Mouse (Mus musculus) left cerebral cortex, adult 18-20 months (tissue): ENCODE measurements around the gene Sh3bp2. TPM values are rescaled to one million over a fixed set of nuclear protein-coding genes. Genes with fewer than 3 reads are reported as not detected.
A peak's percentile ranks its signal among the peaks of the same experiment; 100 is the strongest.

Source experiments
- DNase-seq, 2 experiments: peaks; one replicate each; pipeline ENCODE4 v3.0.0; 2021 to 2022; ENCODE audit warnings: low spot score in 2 of 2, mixed read lengths in 1 of 2
- total RNA-seq, 2 experiments: library from RNA; stranded (reverse); gene quantifications; 2 replicates each; pipeline ENCODE4 v1.2.3; 2021

Gene Sh3bp2
- total RNA-seq, 2 experiments from 2014 or later = 2.4 to 2.9 TPM

DNA sequence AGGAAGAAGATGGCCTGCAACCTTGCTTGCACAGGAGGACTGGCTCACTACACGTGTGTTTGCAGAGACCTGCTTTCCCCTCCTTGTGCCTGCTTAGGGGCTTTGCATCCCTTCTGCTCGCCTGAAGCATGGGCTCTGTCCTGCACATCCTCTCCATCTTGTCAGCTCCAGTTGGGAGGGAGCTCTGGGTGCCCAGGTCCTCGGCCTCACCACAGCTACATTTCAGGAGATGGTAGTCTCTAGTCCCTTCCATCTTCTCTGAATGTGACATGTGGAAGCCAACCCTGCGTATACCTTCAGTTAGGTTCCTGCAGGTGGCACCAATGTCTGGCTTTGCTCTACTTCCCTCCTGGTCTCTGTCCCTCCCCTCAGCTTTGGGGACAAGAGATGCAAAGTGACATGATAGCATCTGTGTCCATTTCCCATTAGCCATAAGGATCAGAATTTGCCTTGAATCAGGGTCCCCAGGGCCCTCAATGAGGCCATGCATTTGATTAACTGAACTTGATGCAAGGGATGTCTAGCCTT, 1.6 kb upstream of the Sh3bp2 start:
- no peak for DNase-seq

GRCm38 (mm10) chr5:34524511-34524910, 1.1 kb upstream of the Sh3bp2 start:
- DNase-seq = no peak

- no peak for DNase-seq
Measured at GRCm38 (mm10) chr5:34526477-34526775, 788 bp downstream of the Sh3bp2 start.

GRCm38 (mm10) chr5:34527352-34527751, 1.7 kb downstream of the Sh3bp2 start:
- DNase-seq = no peak

- no peak for DNase-seq
Measured at GRCm38 (mm10) chr5:34528724-34529123, 3.1 kb downstream of the Sh3bp2 start.

DNA sequence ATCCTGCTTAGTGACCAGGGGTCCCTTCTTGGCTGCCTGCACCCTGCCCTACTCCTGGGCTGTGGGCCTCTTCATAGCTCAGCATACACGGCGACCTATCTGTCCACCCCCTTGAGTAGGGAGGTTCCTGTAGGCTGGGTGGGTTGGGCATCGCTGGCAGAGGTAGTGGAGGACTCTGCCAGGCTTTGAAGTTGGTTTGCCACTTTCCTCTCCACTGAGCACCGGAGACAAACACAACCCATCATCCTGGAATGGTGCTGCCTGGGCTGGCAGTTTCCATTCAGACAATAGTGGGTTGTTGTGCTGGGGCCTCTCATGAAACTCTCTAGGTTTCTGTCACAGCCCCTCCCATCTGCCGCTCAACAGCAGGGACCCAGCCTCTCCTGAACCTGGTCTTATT, 4.5 kb downstream of the Sh3bp2 start:
- DNase-seq = no peak

DNA sequence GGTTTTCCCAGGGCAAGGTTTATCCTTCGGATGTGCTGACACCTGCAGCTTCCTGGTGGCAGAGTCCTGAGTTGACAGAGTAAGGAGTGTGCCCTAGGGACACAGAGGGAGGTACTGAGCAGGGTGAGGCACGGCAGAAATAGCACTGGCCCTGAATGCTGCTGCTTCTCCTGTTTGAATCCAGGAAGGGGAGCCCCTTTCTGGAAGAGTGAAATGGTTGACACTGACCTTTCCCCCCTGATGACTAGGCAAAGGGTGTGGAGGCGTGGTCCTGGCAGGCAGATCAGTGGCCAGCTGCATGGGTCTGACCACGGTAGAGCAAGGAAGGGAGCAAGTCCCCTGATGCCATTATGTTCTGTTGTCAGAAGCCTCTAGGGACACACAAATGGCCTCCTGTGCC, 5.0 kb downstream of the Sh3bp2 start:
- DNase-seq = no peak

GRCm38 (mm10) chr5:34533066-34533465, 7.4 kb downstream of the Sh3bp2 start:
- DNase-seq = no peak

- peak in 1 of 2 experiments; percentile 31 for DNase-seq
Measured at GRCm38 (mm10) chr5:34533820-34534219, 8.2 kb downstream of the Sh3bp2 start.

DNA sequence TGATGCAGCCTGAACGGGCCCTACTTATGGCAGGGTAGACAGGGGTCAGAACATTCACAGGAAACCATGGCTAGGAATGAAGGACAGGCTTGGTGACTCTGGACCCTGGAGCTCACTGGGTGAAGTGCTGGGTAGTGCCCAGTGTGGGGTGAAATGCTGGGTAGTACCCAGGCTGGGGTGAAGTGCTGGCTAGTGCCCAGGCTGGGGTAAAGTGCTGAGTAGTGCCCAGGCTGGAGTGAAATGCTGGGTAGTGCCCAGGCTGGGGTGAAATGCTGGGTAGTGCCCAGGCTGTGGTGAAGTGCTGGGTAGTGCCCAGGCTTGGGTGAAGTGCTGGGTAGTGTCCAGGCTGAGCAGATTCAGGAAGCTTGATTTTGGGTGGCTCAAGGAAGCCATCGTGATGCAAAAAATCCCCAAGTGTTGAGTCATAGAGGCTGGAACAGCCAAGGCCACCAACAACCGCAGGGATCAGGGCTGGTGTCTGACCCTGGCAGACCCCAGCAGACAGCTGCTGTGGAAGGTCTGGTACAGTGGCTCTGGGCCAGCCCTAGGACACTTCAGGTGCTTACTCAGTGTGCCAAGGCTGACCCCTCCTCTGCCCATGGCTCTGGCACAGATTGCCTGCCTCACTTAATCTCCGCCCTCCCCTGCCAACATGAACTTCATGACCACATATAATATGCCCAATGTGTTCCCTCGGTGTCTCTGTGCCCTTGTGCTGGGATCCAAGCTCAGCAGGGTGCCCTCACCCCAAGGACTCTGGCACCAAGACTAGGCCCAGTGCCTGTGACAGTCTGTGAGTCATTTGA, 9.3 kb downstream of the Sh3bp2 start:
- no peak for DNase-seq

GRCm38 (mm10) chr5:34535831-34536230, 10.2 kb downstream of the Sh3bp2 start:
- DNase-seq = no peak

DNA sequence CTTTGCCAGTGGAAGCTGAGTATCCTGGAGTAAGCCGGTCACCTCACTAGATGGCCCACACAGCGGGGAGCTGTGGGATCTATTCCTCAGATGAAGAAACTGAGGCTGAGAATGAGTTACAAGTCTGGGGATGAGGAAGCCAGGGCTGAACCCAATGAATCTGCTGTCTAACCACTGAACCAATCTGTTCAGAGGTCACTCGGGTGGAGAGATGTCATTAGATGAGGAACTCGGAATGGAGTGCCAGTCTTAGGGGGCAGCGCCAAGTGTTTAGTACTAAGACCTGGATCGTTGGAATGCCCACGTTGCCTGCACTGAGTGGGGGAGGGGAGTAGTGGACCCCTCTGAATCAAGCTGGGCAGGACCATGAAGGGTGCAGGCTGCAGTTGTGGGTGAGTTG, 12.4 kb downstream of the Sh3bp2 start:
- DNase-seq = no peak

- DNase-seq = no peak
Measured at GRCm38 (mm10) chr5:34538527-34538926, 12.9 kb downstream of the Sh3bp2 start.

- DNase-seq = no peak
Measured at GRCm38 (mm10) chr5:34539121-34539520, 13.5 kb downstream of the Sh3bp2 start.

- no peak for DNase-seq
Measured at GRCm38 (mm10) chr5:34542166-34542565, 16.5 kb downstream of the Sh3bp2 start.

GRCm38 (mm10) chr5:34543114-34543513, 17.5 kb downstream of the Sh3bp2 start:
- no peak for DNase-seq

DNA sequence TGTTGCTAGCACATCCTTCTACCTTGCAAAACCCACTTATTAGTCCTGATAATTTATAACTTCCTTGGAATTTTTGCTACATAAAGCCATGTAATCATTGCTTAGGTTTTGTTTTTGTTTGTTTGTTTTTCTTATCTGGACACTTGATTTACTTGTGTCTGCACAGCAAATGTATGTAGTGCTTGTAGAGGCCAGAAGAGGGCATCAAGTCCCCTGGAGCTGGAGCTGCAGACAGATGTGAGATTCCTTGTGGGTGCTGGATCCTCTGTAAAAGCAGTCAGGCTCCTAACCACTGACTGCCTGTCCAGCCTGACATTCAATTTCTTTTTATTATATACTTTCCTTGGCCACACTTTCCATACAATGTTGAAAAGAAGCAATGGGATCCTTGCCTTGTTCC, 21.8 kb downstream of the Sh3bp2 start:
- no peak for DNase-seq

DNA sequence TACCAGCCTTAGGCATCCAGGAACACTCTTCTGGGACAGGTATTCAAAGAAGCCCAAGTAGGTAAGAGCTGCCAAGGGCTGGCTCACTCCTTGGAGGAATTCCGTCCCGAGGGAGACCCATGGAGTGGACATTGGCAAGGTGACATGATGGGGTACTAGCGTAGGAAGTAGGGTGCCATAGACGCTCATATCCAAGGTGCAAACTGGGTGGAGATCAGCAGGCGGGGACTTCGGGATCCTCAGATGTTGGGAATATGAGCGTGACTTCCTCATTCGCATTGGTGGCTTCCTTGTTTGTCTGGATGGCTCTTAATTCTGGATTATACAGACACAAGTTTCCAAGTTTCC, 23.5 kb downstream of the Sh3bp2 start:
- no peak for DNase-seq

GRCm38 (mm10) chr5:34549483-34550221, 24.0 kb downstream of the Sh3bp2 start:
- DNase-seq = no peak

- no peak for DNase-seq
Measured at GRCm38 (mm10) chr5:34550251-34550650, 24.6 kb downstream of the Sh3bp2 start.

DNA sequence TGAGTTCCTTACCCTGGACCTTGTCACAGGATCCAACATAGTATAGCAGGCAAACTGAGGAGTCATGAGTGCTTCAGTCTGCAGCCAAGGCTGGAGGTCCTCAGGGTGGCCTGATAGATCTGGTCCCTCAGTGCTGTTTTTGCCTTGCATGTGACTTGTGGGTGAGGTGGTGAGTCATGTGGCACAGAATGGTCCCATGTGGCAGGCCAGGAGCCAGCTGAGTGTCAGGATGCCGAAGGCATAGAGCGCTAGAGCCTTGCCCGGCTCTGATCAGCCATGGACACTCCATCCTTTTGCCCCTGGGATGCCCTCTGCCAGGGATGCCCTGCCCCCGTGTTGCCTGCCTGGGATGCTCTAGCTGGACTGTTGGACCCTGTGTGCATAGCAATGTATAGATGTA, 26.2 kb downstream of the Sh3bp2 start:
- DNase-seq = no peak

- DNase-seq = no peak
Measured at GRCm38 (mm10) chr5:34563854-34564253, 38.2 kb downstream of the Sh3bp2 start.

GRCm38 (mm10) chr5:34564291-34564690, 38.7 kb downstream of the Sh3bp2 start:
- DNase-seq = no peak
